Mouse (Mus musculus): ENCODE measurements at regions not wholly inside any gene's neighbourhood (a gene's known extent, or its start where the extent isn't known, plus 50 kb on each side); places are given as distances from the start of the nearest gene placed in this dataset.

DNA sequence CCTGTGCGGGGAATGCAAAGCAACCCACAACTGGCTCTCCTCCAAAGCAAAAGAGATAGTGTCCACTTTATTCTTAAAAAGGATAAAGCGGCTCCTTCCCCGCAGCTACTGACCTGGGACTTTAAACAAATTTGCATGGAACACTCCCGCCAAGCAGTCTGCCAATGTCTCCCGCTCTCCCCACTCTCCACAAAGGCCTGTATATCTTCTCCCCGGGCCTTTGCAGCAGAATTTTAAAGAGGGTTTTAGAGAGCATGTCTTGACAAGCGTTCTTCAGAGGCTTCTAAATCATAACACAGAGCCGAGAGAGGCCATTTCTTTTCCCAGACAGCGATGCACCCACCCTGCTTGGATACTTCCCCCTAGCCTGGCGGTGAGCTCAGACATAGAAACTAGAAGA is 297.6 kb upstream of the Rpl38 start:
- H3K4me2 ChIP-seq (ENCODE audit: low read depth, low read length) = no peak overlapping the region
- H3K36me3 ChIP-seq (ENCODE audit: control insufficient read depth, insufficient read depth) = no peaks in the 10 kb centered on the region
- H3K27ac ChIP-seq (ENCODE audit: low read length) = no peak overlapping the region
- no peak overlapping the region for H3K4me3 ChIP-seq (ENCODE audit: low read depth, low read length)
- H3K9ac ChIP-seq (ENCODE audit: low read depth, low read length) = no peak overlapping the region
- no peak for ATAC-seq (ENCODE audit: low read depth)
- 34% methylated on average over 10 of the region's 10 CpGs for WGBS (ENCODE audit: insufficient replicate concordance)
- no peaks in the 10 kb centered on the region for H3K9me3 ChIP-seq (replicated peaks; ENCODE audit: control insufficient read depth, low read length)
- no peaks in the 10 kb centered on the region for H3K4me1 ChIP-seq (ENCODE audit: control insufficient read depth, low read depth, low read length)
- H3K27me3 ChIP-seq (ENCODE audit: control insufficient read depth, insufficient read depth, low read depth, low read length) = no peaks in the 10 kb centered on the region

- no peak overlapping the region for H3K4me3 ChIP-seq (ENCODE audit: low read depth, low read length)
- no peak for ATAC-seq (ENCODE audit: low read depth)
- H3K27ac ChIP-seq (ENCODE audit: low read length) = no peak overlapping the region
- no peaks in the 10 kb centered on the region for H3K36me3 ChIP-seq (ENCODE audit: control insufficient read depth, insufficient read depth)
- H3K9ac ChIP-seq (ENCODE audit: low read depth, low read length) = no peak overlapping the region
- 63% methylated on average over 6 of the region's 8 CpGs for WGBS (ENCODE audit: insufficient replicate concordance)
- no peak overlapping the region for H3K4me2 ChIP-seq (ENCODE audit: low read depth, low read length)
- H3K9me3 ChIP-seq (replicated peaks; ENCODE audit: control insufficient read depth, low read length) = no peaks in the 10 kb centered on the region
- no peaks in the 10 kb centered on the region for H3K4me1 ChIP-seq (ENCODE audit: control insufficient read depth, low read depth, low read length)
- H3K27me3 ChIP-seq (ENCODE audit: control insufficient read depth, insufficient read depth, low read depth, low read length) = no peaks in the 10 kb centered on the region
These were observed 300.5 kb upstream of the Rpl38 start for GRCm38 (mm10) chr11:114367779-114368178.

DNA sequence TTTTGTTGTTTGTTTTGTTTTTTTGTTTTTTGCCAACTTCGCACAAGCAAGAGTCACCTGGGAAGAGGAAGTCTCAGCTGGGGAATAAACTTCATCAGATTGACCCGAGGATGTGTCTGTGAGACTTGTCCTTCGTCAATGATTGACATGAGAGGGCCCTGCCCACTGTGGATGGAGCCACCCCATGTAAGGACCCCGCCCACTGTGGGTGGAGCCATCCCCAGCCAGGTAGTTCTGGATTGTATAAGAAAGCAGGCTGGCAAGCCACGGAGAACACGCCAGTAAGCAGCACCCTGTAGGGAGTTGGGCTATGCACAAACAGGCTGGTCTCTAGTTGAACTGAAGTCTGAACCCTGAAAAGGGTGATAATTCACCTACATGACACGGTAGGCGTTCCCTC is 294.1 kb upstream of the Sdk2 start:
- Histone ChIP-seq H3K27me3 (ENCODE audit: control insufficient read depth, insufficient read depth, low read depth, low read length) (no peaks in the 10 kb centered on the region), H3K4me3 (ENCODE audit: low read depth, low read length) (no peak overlapping the region), H3K4me2 (ENCODE audit: low read depth, low read length) (no peak overlapping the region), H3K9ac (ENCODE audit: low read depth, low read length) (no peak overlapping the region), H3K36me3 (ENCODE audit: control insufficient read depth, insufficient read depth) (no peaks in the 10 kb centered on the region), H3K27ac (ENCODE audit: low read length) (no peak overlapping the region), H3K9me3 (replicated peaks; ENCODE audit: control insufficient read depth, low read length) (no peaks in the 10 kb centered on the region), H3K4me1 (ENCODE audit: control insufficient read depth, low read depth, low read length) (no peaks in the 10 kb centered on the region)
- no peak for ATAC-seq (ENCODE audit: low read depth)
- 66% methylated on average over 8 of the region's 8 CpGs for WGBS (ENCODE audit: insufficient replicate concordance)

DNA sequence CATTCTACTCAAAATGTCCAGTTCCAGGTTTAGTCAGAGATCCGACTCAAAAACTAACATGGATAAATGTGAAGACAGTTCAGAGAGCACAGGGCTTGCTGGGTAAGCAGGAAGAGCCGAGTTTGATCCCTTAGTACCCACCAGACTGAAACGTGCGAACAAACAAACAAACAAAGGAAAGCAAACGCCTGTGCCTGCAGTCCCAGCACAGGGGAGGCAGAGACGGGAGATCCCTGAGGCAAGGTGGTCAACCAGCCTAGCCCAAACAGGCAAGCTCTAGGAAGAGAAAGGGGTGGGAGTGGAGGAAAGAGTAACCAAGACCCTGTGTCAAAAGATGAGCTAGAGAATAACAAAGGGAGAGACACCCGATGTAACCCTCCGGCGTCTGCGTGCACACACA is 293.5 kb upstream of the Sdk2 start:
- Histone ChIP-seq H3K36me3 (ENCODE audit: control insufficient read depth, insufficient read depth) (no peaks in the 10 kb centered on the region), H3K4me2 (ENCODE audit: low read depth, low read length) (no peak overlapping the region), H3K27me3 (ENCODE audit: control insufficient read depth, insufficient read depth, low read depth, low read length) (no peaks in the 10 kb centered on the region), H3K4me1 (ENCODE audit: control insufficient read depth, low read depth, low read length) (no peaks in the 10 kb centered on the region), H3K27ac (ENCODE audit: low read length) (no peak overlapping the region), H3K9me3 (replicated peaks; ENCODE audit: control insufficient read depth, low read length) (no peaks in the 10 kb centered on the region), H3K4me3 (ENCODE audit: low read depth, low read length) (no peak overlapping the region), H3K9ac (ENCODE audit: low read depth, low read length) (no peak overlapping the region)
- WGBS (ENCODE audit: insufficient replicate concordance) = 68% methylated on average over 10 of the region's 10 CpGs
- ATAC-seq (ENCODE audit: low read depth) = no peak

- H3K9me3 ChIP-seq (replicated peaks; ENCODE audit: control insufficient read depth, low read length) = no peaks in the 10 kb centered on the region
- no peaks in the 10 kb centered on the region for H3K27me3 ChIP-seq (ENCODE audit: control insufficient read depth, insufficient read depth, low read depth, low read length)
- ATAC-seq (ENCODE audit: low read depth) = no peak
- WGBS (ENCODE audit: insufficient replicate concordance) = 30% methylated on average over 4 of the region's 4 CpGs
- no peak overlapping the region for H3K27ac ChIP-seq (ENCODE audit: low read length)
- H3K4me1 ChIP-seq (ENCODE audit: control insufficient read depth, low read depth, low read length) = no peaks in the 10 kb centered on the region
- H3K4me3 ChIP-seq (ENCODE audit: low read depth, low read length) = no peak overlapping the region
- no peak overlapping the region for H3K9ac ChIP-seq (ENCODE audit: low read depth, low read length)
- no peaks in the 10 kb centered on the region for H3K36me3 ChIP-seq (ENCODE audit: control insufficient read depth, insufficient read depth)
- H3K4me2 ChIP-seq (ENCODE audit: low read depth, low read length) = no peak overlapping the region
These were observed 285.4 kb upstream of the Sdk2 start for GRCm38 (mm10) chr11:114352146-114352795.

GRCm38 (mm10) chr11:114336839-114337484 is 270.1 kb upstream of the Sdk2 start:
- ATAC-seq (ENCODE audit: low read depth) = no peak
- 69% methylated on average over 12 of the region's 12 CpGs for WGBS (ENCODE audit: insufficient replicate concordance)
- Histone ChIP-seq H3K4me1 (ENCODE audit: control insufficient read depth, low read depth, low read length) (no peaks in the 10 kb centered on the region), H3K4me2 (ENCODE audit: low read depth, low read length) (no peak overlapping the region), H3K9me3 (replicated peaks; ENCODE audit: control insufficient read depth, low read length) (no peaks in the 10 kb centered on the region), H3K27ac (ENCODE audit: low read length) (no peak overlapping the region), H3K4me3 (ENCODE audit: low read depth, low read length) (no peak overlapping the region), H3K9ac (ENCODE audit: low read depth, low read length) (no peak overlapping the region), H3K27me3 (ENCODE audit: control insufficient read depth, insufficient read depth, low read depth, low read length) (no peaks in the 10 kb centered on the region), H3K36me3 (ENCODE audit: control insufficient read depth, insufficient read depth) (no peaks in the 10 kb centered on the region)

GRCm38 (mm10) chr11:114335950-114336838 is 269.3 kb upstream of the Sdk2 start:
- 42% methylated on average over 10 of the region's 10 CpGs for WGBS (ENCODE audit: insufficient replicate concordance)
- H3K9me3 ChIP-seq (replicated peaks; ENCODE audit: control insufficient read depth, low read length) = no peaks in the 10 kb centered on the region
- H3K27ac ChIP-seq (ENCODE audit: low read length) = no peak overlapping the region
- H3K4me2 ChIP-seq (ENCODE audit: low read depth, low read length) = no peak overlapping the region
- ATAC-seq (ENCODE audit: low read depth) = no peak
- H3K27me3 ChIP-seq (ENCODE audit: control insufficient read depth, insufficient read depth, low read depth, low read length) = no peaks in the 10 kb centered on the region
- no peaks in the 10 kb centered on the region for H3K4me1 ChIP-seq (ENCODE audit: control insufficient read depth, low read depth, low read length)
- no peak overlapping the region for H3K4me3 ChIP-seq (ENCODE audit: low read depth, low read length)
- H3K36me3 ChIP-seq (ENCODE audit: control insufficient read depth, insufficient read depth) = no peaks in the 10 kb centered on the region
- H3K9ac ChIP-seq (ENCODE audit: low read depth, low read length) = no peak overlapping the region

- Histone ChIP-seq H3K9me3 (replicated peaks; ENCODE audit: control insufficient read depth, low read length) (no peaks in the 10 kb centered on the region), H3K4me3 (ENCODE audit: low read depth, low read length) (no peak overlapping the region), H3K9ac (ENCODE audit: low read depth, low read length) (no peak overlapping the region), H3K27ac (ENCODE audit: low read length) (no peak overlapping the region), H3K4me1 (ENCODE audit: control insufficient read depth, low read depth, low read length) (no peaks in the 10 kb centered on the region), H3K4me2 (ENCODE audit: low read depth, low read length) (no peak overlapping the region), H3K36me3 (ENCODE audit: control insufficient read depth, insufficient read depth) (no peaks in the 10 kb centered on the region), H3K27me3 (ENCODE audit: control insufficient read depth, insufficient read depth, low read depth, low read length) (no peaks in the 10 kb centered on the region)
- WGBS (ENCODE audit: insufficient replicate concordance) = 48% methylated on average over 5 of the region's 5 CpGs
- ATAC-seq (ENCODE audit: low read depth) = no peak
These were observed 264.8 kb upstream of the Sdk2 start for GRCm38 (mm10) chr11:114331579-114332150.

All from liver, embryonic 16.5 days (tissue).